Mouse (Mus musculus): ENCODE measurements around the gene Naf1. TPM values are rescaled to one million over a fixed set of nuclear protein-coding genes. Genes with fewer than 3 reads are reported as not detected.

Gene Naf1
- 11.1 TPM in 2 replicates for total RNA-seq (2012; rRNA removed)
- polyA plus RNA-seq (2012; ENCODE audit: insufficient read depth in 1 of 2, insufficient read length in 2 of 2, low read depth in 1 of 2, low replicate concordance in 2 of 2, missing spikeins in 1 of 2), result 10 to 100 TPM in 1 of 2 experiments, not detected in 1; 39.6 TPM

GRCm38 (mm10) chr8:66860023-66860422 lies at the start of gene Naf1:
TSS of gene Naf1 (plus strand) at chr8:66860217.
- Histone ChIP-seq H3K9me3 (replicated peaks; ENCODE audit: insufficient read depth, low read length) (no peaks in the 10 kb centered on the region), H3K4me3 (ENCODE audit: control insufficient read depth in 1 of 2, insufficient read depth in 1 of 2, low read depth in 2 of 2, low read length in 2 of 2) (peak within 1 kb of the TSS; percentile 71 to 93), H3K9ac (ENCODE audit: control insufficient read depth, low read depth, low read length, poor library complexity, severe bottlenecking) (peak within 1 kb of the TSS; percentile 98), H3K36me3 (ENCODE audit: control insufficient read depth in 1 of 2, insufficient read depth in 2 of 2, low read length in 2 of 2) (peaks cover 6 to 25% of the 10 kb centered on the region in 2 experiments), H3K27ac (ENCODE audit: control insufficient read depth, low read depth, low read length) (peak within 1 kb of the TSS; percentile 59), H3K4me1 (ENCODE audit: control insufficient read depth in 1 of 2, insufficient read depth in 2 of 2, low read length in 2 of 2) (peaks cover 10 to 13% of the 10 kb centered on the region in 2 experiments; a peak in 3 of 4 replicates), H3K79me2 (ENCODE audit: control insufficient read depth, insufficient read depth, low read length, poor library complexity) (peaks cover 46% of the 10 kb centered on the region), H3K27me3 (ENCODE audit: control insufficient read depth in 1 of 2, insufficient read depth in 2 of 2, low read length in 2 of 2) (no peaks in the 10 kb centered on the region)
- DNase-seq (ENCODE audit: low read depth, low spot score), result peak; percentile 97
- no peak for TF ChIP-seq EP300 (IDR thresholded peaks at IDR 0.05; ENCODE audit: low read depth in 1 of 2, low read length in 2 of 2)
- TF ChIP-seq MAZ (IDR thresholded peaks at IDR 0.05; ENCODE audit: low read depth, low read length), result peak; percentile 50; the same call in 1 of the 2 replicates
- no peak for TF ChIP-seq RAD21 (IDR thresholded peaks at IDR 0.05; ENCODE audit: low read depth, low read length)
- TF ChIP-seq GATA1 (IDR thresholded peaks at IDR 0.05; ENCODE audit: low read depth, low read length), result no peak
- peak; percentile 91 for TF ChIP-seq MYC (IDR thresholded peaks at IDR 0.05; ENCODE audit: low read depth, low read length)
- TF ChIP-seq RCOR1 (IDR thresholded peaks at IDR 0.05; ENCODE audit: low read depth, low read length), result no peak
- peak; percentile 47 to 76; a peak in 3 of 4 replicates for TF ChIP-seq POLR2A (IDR thresholded peaks at IDR 0.05; ENCODE audit: control insufficient read depth in 1 of 2, insufficient read depth in 1 of 2, low read depth in 1 of 2, low read length in 2 of 2, poor library complexity in 1 of 2)
- peak; percentile 48 for TF ChIP-seq USF1 (IDR thresholded peaks at IDR 0.05; ENCODE audit: low read depth, low read length)
- TF ChIP-seq TAL1 (IDR thresholded peaks at IDR 0.05; ENCODE audit: low read length), result no peak
- TF ChIP-seq MEF2A (IDR thresholded peaks at IDR 0.05; ENCODE audit: extremely low read depth, insufficient replicate concordance, low read depth, low read length, poor library complexity, severe bottlenecking), result no peak
- peak; percentile 78 for TF ChIP-seq MAX (IDR thresholded peaks at IDR 0.05; ENCODE audit: low read length)
- TF ChIP-seq JUND (IDR thresholded peaks at IDR 0.05; ENCODE audit: low read depth, low read length), result no peak
- no peak for TF ChIP-seq E2F4 (IDR thresholded peaks at IDR 0.05; ENCODE audit: borderline replicate concordance, low read depth, low read length)
- TF ChIP-seq NRF1 (IDR thresholded peaks at IDR 0.05; ENCODE audit: insufficient read depth, low read depth, low read length, poor library complexity, severe bottlenecking), result no peak
- no peak for TF ChIP-seq GABPA (IDR thresholded peaks at IDR 0.05; ENCODE audit: low read depth, low read length)
- TF ChIP-seq KAT2A (conservative IDR thresholded peaks at IDR 0.05; ENCODE audit: low read depth, low read length), result peak; percentile 49; the same call in 1 of the 2 replicates
- TF ChIP-seq POLR2AphosphoS2 (IDR thresholded peaks at IDR 0.05; ENCODE audit: low read length), result no peak
- no peak for TF ChIP-seq UBTF (IDR thresholded peaks at IDR 0.05; ENCODE audit: borderline replicate concordance, insufficient read depth, low read depth, low read length)
- TF ChIP-seq ETS1 (IDR thresholded peaks at IDR 0.05; ENCODE audit: low read depth, low read length), result peak; percentile 60; the same call in 1 of the 2 replicates
- peak; percentile 94 for TF ChIP-seq ELF1 (IDR thresholded peaks at IDR 0.05; ENCODE audit: low read depth, low read length)
- peak; percentile 72 for TF ChIP-seq TBP (IDR thresholded peaks at IDR 0.05; ENCODE audit: low read depth, low read length)
- no peak for TF ChIP-seq USF2 (IDR thresholded peaks at IDR 0.05; ENCODE audit: borderline replicate concordance in 1 of 2, insufficient read depth in 1 of 2, low read depth in 1 of 2, low read length in 2 of 2)
- TF ChIP-seq HCFC1 (IDR thresholded peaks at IDR 0.05; ENCODE audit: low read depth, low read length), result peak; percentile 88
- TF ChIP-seq TCF12 (IDR thresholded peaks at IDR 0.05; ENCODE audit: low read depth, low read length), result peak; percentile 64; the same call in 1 of the 2 replicates
- TF ChIP-seq CHD2 (IDR thresholded peaks at IDR 0.05; ENCODE audit: low read length), result no peak
- TF ChIP-seq NELFE (IDR thresholded peaks at IDR 0.05; ENCODE audit: low read depth, low read length), result peak; percentile 65
- no peak for TF ChIP-seq ZKSCAN1 (IDR thresholded peaks at IDR 0.05; ENCODE audit: low read depth, low read length)
- TF ChIP-seq SIN3A (IDR thresholded peaks at IDR 0.05; ENCODE audit: low read length), result peak; percentile 96
- TF ChIP-seq ZC3H11A (IDR thresholded peaks at IDR 0.05; ENCODE audit: low read depth, low read length), result no peak
- no peak for TF ChIP-seq CHD1 (IDR thresholded peaks at IDR 0.05; ENCODE audit: low read depth, low read length)
- TF ChIP-seq BHLHE40 (IDR thresholded peaks at IDR 0.05; ENCODE audit: borderline replicate concordance, low read depth, low read length), result peak; percentile 92
- no peak for TF ChIP-seq MYB (IDR thresholded peaks at IDR 0.05; ENCODE audit: low read depth, low read length)
- TF ChIP-seq MXI1 (IDR thresholded peaks at IDR 0.05; ENCODE audit: low read depth, low read length), result peak; percentile 96
